Mouse (Mus musculus): Measurements from ENCODE around the gene Cep170b. TPM values are rescaled to one million over a fixed set of nuclear protein-coding genes. Genes with fewer than 3 reads are reported as not detected.

Cep170b gene
- polyA plus RNA-seq (2015; fragmentation: Nextera tagmentation; extraction: Ambion mirVana), result 25.0 and 28.4 TPM in 2 replicates

GRCm38 (mm10) chr12:112720216-112720615 is at the start of gene Cep170b:
TSS of gene Cep170b (plus strand) at chr12:112720455.
- ATAC-seq (ENCODE audit: insufficient number of reproducible peaks, low FRiP score, low TSS enrichment, low read depth), result no peak
- no peaks in the 10 kb centered on the region for H3K27me3 ChIP-seq
- no peaks in the 10 kb centered on the region for H3K36me3 ChIP-seq
- H3K9ac ChIP-seq, result no peak within 1 kb of the TSS
- 64% methylated on average over 6 of the region's 6 CpGs for WGBS
- H3K9me3 ChIP-seq (replicated peaks), result no peaks in the 10 kb centered on the region
- peak within 1 kb of the TSS; percentile 85 for H3K4me3 ChIP-seq (replicated peaks)
- peak within 1 kb of the TSS; percentile 84 for H3K27ac ChIP-seq (replicated peaks)
- H3K4me1 ChIP-seq, result peaks cover 32% of the 10 kb centered on the region
- peak within 1 kb of the TSS; percentile 81 for H3K4me2 ChIP-seq (replicated peaks)

DNA sequence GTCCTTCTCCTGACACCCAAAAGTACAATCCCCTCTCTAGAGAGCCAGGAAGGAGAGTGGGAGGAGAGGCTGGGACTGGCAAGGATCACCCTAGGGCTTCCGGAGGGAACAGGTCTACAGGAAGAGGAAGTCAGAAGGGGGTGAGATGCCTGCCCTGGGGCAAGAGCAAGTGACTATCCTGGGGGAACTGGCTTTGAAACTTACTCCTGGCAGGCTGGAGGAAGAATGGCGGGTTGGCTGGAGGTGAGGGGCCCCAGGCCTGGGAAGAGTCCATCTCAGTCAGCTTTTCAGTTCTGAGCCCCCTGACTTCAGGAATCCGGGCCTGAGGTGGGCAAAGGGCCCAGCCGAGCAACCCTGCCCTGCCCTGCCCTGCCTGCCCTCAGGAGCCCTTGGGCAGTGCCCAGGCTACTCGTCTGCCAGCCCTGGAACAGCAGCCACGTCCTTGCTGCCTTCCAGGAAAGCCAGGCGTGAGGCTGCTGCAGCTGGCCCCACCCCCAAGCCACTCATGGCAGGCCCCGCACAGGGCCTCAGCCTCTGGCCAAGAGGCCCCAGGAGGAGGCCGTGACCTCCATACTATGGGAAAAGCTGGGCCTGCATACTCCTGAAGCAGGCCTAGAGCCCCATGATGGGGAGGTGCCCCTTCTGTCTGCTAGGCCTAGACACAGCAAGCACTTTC is 49.4 kb upstream of the Cep170b start:
- ATAC-seq (ENCODE audit: insufficient number of reproducible peaks, low FRiP score, low TSS enrichment, low read depth), result no peak
- H3K27ac ChIP-seq (replicated peaks), result no peak overlapping the region
- peaks cover 80% of the 10 kb centered on the region for H3K4me1 ChIP-seq
- no peak overlapping the region for H3K9ac ChIP-seq
- H3K9me3 ChIP-seq (replicated peaks), result no peaks in the 10 kb centered on the region
- 47% methylated on average over 9 of the region's 9 CpGs for WGBS
- H3K4me3 ChIP-seq (replicated peaks), result 0 out of 2 replicates have a peak overlapping the region, but pooled peaks have one; percentile 3
- H3K4me2 ChIP-seq (replicated peaks), result peak overlapping the region; percentile 6; the same call in 1 of the 2 replicates
- peaks cover 46% of the 10 kb centered on the region for H3K36me3 ChIP-seq
- no peaks in the 10 kb centered on the region for H3K27me3 ChIP-seq

DNA sequence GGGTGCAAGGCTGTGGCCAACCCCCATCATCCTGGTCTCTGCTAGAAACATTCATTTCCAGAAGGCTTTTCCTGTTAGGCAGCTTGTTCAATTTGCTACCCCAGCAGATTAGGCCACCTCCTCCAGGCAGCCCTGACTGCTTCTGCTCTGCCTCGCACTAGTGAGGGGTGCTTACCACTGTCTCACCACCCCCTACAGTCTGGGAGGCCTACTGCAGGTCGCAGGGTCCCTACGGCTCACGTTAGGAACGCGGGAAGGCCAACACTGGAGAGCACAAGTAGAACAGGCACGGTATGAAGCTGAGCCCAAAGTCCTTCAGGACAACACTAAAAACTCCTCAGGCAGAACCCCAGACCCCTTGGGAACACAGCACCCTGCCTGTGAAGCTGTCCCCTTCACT is 48.4 kb upstream of the Cep170b start:
- Histone ChIP-seq H3K36me3 (peaks cover 40% of the 10 kb centered on the region), H3K9me3 (replicated peaks) (no peaks in the 10 kb centered on the region), H3K4me1 (peaks cover 69% of the 10 kb centered on the region), H3K4me3 (replicated peaks) (peak overlapping the region; percentile 82; the same call in 1 of the 2 replicates), H3K27me3 (no peaks in the 10 kb centered on the region), H3K4me2 (replicated peaks) (peak overlapping the region; percentile 91), H3K9ac (no peak overlapping the region), H3K27ac (replicated peaks) (0 out of 2 replicates have a peak overlapping the region, but pooled peaks have one; percentile 96)
- WGBS, result 75% methylated on average over 7 of the region's 7 CpGs
- no peak for ATAC-seq (ENCODE audit: insufficient number of reproducible peaks, low FRiP score, low TSS enrichment, low read depth)

GRCm38 (mm10) chr12:112672744-112673575 is 47.3 kb upstream of the Cep170b start:
- Histone ChIP-seq H3K4me3 (replicated peaks) (peak overlapping the region; percentile 82), H3K9me3 (replicated peaks) (no peaks in the 10 kb centered on the region), H3K27me3 (peaks cover 10% of the 10 kb centered on the region), H3K27ac (replicated peaks) (peak overlapping the region; percentile 96), H3K4me2 (replicated peaks) (peak overlapping the region; percentile 91), H3K9ac (peak overlapping the region; percentile 90), H3K4me1 (peaks cover 65% of the 10 kb centered on the region), H3K36me3 (peaks cover 32% of the 10 kb centered on the region)
- WGBS, result 4% methylated on average over 21 of the region's 21 CpGs
- ATAC-seq (ENCODE audit: insufficient number of reproducible peaks, low FRiP score, low TSS enrichment, low read depth), result no peak

DNA sequence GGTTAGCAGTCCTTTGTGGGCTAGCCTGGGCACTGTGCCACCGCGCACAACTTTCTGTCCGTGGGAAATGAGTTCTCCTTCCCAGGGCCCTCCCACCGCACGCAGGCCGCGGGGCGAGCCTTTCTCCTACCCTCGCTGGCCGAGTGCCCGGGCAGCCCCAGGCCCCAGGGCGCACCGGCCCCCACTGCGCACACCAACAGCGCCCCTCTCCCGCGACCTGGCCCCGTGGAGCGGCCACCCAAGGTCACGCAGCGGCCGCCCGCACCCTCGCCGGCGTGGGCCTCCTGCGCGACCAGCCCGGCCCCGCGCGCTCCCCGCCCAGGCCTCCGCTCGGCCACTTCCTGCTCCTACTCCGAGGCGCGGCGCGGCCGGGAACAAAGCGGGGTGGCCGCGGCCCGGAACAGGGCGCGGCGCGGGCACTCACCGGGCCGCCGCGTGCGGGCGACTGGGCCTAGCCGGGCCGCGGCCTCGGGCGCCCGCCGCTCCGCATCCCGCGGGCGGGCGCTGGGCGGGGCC is 46.6 kb upstream of the Cep170b start:
- H3K4me2 ChIP-seq (replicated peaks), result peak overlapping the region; percentile 91
- H3K27me3 ChIP-seq, result peaks cover 15% of the 10 kb centered on the region
- H3K9ac ChIP-seq, result peak overlapping the region; percentile 90
- WGBS, result under 1% methylated on average over 36 of the region's 68 CpGs
- ATAC-seq (ENCODE audit: insufficient number of reproducible peaks, low FRiP score, low TSS enrichment, low read depth), result no peak
- H3K27ac ChIP-seq (replicated peaks), result peak overlapping the region; percentile 96
- H3K4me1 ChIP-seq, result peaks cover 64% of the 10 kb centered on the region
- no peaks in the 10 kb centered on the region for H3K9me3 ChIP-seq (replicated peaks)
- H3K4me3 ChIP-seq (replicated peaks), result peak overlapping the region; percentile 82
- peaks cover 26% of the 10 kb centered on the region for H3K36me3 ChIP-seq

DNA sequence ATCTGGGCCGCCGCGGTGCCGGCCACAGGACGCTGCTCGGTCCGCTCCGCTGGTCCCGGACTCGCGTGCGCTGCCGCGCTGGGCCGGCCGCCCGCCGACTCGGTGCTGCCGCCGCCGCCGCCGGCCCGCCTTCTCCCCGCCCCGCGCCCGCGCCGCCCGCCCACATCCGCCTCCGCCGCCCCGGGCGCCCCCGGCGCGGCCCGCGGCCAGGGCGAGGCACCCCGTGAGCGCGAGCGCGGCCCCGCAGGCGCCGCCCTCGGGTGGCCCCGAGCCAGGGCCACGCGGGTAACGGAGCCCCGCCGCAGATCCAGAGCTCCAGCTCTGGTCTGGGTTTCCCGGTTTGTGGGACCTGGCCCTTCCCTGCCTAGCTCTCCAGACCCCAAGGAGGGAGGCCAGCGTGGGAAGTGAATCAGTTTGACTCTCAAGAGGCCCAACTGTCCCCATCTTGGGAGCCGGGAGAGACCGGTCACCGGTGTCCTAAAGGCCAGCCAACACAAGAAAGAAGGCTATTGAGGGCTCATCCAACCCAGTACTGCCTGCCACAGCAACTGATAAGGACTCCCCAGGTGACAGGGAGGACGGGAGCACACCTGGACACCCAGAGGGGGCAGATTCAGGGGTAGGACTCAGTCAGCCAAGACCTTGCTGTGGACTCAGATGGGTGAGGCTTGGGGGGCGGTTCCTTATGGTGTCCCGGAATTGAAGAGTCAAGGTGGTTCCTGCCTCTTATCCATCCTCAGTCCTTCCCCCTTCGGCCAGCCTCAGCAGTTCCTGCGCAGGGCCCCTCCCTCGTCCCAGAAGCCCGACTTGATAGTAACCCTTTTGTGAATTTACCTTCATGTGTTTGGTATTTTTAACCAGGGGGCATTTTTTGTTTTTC is 45.9 kb upstream of the Cep170b start, which contains the start of gene Akt1:
Gene Akt1 (minus strand): TSS at position 753 of the 880 bp plus-strand sequence.
- Histone ChIP-seq H3K9ac (peak within 1 kb of the TSS; percentile 90), H3K4me1 (peaks cover 67% of the 10 kb centered on the region), H3K27me3 (peaks cover 19% of the 10 kb centered on the region), H3K27ac (replicated peaks) (peak within 1 kb of the TSS; percentile 96), H3K4me2 (replicated peaks) (peak within 1 kb of the TSS; percentile 91), H3K36me3 (peaks cover 18% of the 10 kb centered on the region), H3K9me3 (replicated peaks) (no peaks in the 10 kb centered on the region), H3K4me3 (replicated peaks) (peak within 1 kb of the TSS; percentile 82)
- peak; percentile 34 for ATAC-seq (ENCODE audit: insufficient number of reproducible peaks, low FRiP score, low TSS enrichment, low read depth)
- under 1% methylated on average over 67 of the region's 70 CpGs for WGBS

DNA sequence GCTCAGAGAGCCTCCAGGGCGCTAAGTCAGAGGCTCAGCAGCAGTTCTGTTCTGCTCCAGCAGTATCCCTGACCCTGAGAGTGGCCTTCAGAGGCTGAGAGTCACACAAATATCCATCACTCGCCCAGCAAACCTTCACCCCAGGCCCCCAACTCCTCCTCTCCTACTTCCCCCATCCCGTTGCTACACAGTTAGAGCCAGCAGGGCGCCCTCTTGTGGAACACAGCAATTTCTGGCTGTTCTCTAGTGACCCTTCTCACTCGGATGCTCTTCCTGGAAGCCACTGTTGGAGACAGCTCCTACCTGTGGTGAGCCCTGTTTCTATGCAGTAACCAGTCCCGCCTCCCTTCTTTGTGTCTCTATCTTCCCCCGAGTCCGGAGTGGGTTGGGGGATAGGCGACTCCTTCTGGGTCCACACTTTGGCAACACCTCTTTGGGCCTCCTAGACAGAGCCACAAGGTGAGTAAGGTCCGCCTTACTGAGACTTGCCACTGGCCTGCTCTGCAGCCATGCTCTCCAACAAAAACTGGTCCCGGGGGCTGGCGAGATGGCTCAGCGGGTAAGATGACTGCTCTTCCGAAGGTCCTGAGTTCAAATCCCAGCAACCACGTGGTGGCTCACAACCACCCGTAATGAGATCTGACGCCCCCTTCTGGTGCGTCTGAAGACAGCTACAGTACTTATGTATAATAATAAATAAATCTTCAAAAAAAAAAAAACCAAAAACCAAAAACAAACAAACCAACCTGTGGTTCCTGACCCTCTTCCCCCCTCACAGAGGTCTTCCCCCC is 44.8 kb upstream of the Cep170b start:
- Histone ChIP-seq H3K27ac (replicated peaks) (peak overlapping the region; percentile 96), H3K4me1 (peaks cover 67% of the 10 kb centered on the region), H3K9me3 (replicated peaks) (no peaks in the 10 kb centered on the region), H3K4me2 (replicated peaks) (peak overlapping the region; percentile 91), H3K9ac (0 out of 2 replicates have a peak overlapping the region, but pooled peaks have one; percentile 90), H3K27me3 (peaks cover 30% of the 10 kb centered on the region), H3K36me3 (peaks cover 8% of the 10 kb centered on the region), H3K4me3 (replicated peaks) (peak overlapping the region; percentile 82)
- peak; percentile 40; the same call in 1 of the 2 replicates for ATAC-seq (ENCODE audit: insufficient number of reproducible peaks, low FRiP score, low TSS enrichment, low read depth)
- WGBS, result 12% methylated on average over 18 of the region's 18 CpGs

DNA sequence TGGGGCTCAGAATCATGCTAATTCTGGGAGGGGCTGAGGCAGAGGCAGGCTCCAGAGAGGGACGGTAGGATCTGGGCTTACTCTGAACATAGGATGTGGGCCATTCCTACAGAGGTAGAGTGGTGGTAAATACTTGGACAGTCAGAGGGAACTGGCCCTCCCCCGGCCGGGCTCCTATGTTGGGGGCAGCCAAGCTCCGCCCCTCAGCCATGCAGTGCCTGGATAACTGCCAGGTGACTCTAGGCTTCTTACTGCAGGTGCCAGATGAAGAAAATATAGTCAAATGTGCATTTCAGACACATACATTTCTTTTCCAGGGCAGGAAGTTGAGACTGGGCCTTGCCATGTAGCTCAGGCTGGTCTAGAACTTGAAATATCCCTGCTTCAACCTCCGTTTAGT is 43.2 kb upstream of the Cep170b start:
- no peaks in the 10 kb centered on the region for H3K36me3 ChIP-seq
- WGBS, result 59% methylated on average over 5 of the region's 5 CpGs
- H3K9ac ChIP-seq, result no peak overlapping the region
- H3K27ac ChIP-seq (replicated peaks), result no peak overlapping the region
- H3K4me3 ChIP-seq (replicated peaks), result no peak overlapping the region
- H3K27me3 ChIP-seq, result peaks cover 44% of the 10 kb centered on the region
- H3K4me2 ChIP-seq (replicated peaks), result no peak overlapping the region
- no peak for ATAC-seq (ENCODE audit: insufficient number of reproducible peaks, low FRiP score, low TSS enrichment, low read depth)
- H3K9me3 ChIP-seq (replicated peaks), result no peaks in the 10 kb centered on the region
- peaks cover 51% of the 10 kb centered on the region for H3K4me1 ChIP-seq

GRCm38 (mm10) chr12:112677943-112678554 is 42.2 kb upstream of the Cep170b start:
- Histone ChIP-seq H3K9me3 (replicated peaks) (no peaks in the 10 kb centered on the region), H3K27ac (replicated peaks) (0 out of 2 replicates have a peak overlapping the region, but pooled peaks have one; percentile 44), H3K36me3 (no peaks in the 10 kb centered on the region), H3K9ac (peak overlapping the region; percentile 18; the same call in 1 of the 2 replicates), H3K27me3 (peaks cover 44% of the 10 kb centered on the region), H3K4me3 (replicated peaks) (peak overlapping the region; percentile 65), H3K4me1 (peaks cover 41% of the 10 kb centered on the region), H3K4me2 (replicated peaks) (peak overlapping the region; percentile 86)
- WGBS, result 27% methylated on average over 19 of the region's 19 CpGs
- no peak for ATAC-seq (ENCODE audit: insufficient number of reproducible peaks, low FRiP score, low TSS enrichment, low read depth)

Data from embryonic facial prominence, embryonic 15.5 days (tissue).